Mouse (Mus musculus) C2C12 (cell line): ENCODE measurements around the gene Tcn2.

Experiments
- CEBPB ChIP-seq: IDR thresholded peaks from one replicate; pipeline ENCODE4 v1.6.1; 2011; ENCODE audit warnings: low read depth, mild to moderate bottlenecking, control low read depth, moderate library complexity
- CTCF ChIP-seq: IDR thresholded peaks from one replicate; pipeline ENCODE4 v1.5.1; 2011; ENCODE audit not compliant: control insufficient read depth, insufficient read depth, insufficient read length
- MAX ChIP-seq: IDR thresholded peaks from one replicate; pipeline ENCODE4 v1.6.1; 2011; ENCODE audit warnings: mild to moderate bottlenecking, control low read depth
- MYOD1 ChIP-seq: IDR thresholded peaks from one replicate; pipeline ENCODE4 v1.6.1; 2011; ENCODE audit warnings: low read depth; ENCODE audit not compliant: control insufficient read depth, insufficient read length
- MYOG ChIP-seq: IDR thresholded peaks from one replicate; pipeline ENCODE4 v1.6.1; 2011; ENCODE audit not compliant: control insufficient read depth, insufficient read length; ENCODE audit errors: extremely low read depth
- USF1 ChIP-seq: IDR thresholded peaks from one replicate; pipeline ENCODE4 v1.6.1; 2011; ENCODE audit warnings: low read depth, mild to moderate bottlenecking, control low read depth, moderate library complexity

GRCm38 (mm10) chr11:3922731-3923130 lies 9.2 kb downstream of the Tcn2 start:
- TF ChIP-seq USF1 (no peak), MAX (no peak), CTCF (no peak), MYOD1 (no peak), MYOG (no peak), CEBPB (no peak)
